Mouse (Mus musculus): ENCODE data around the gene Kcnj12.

Kcnj12 gene

GRCm38 (mm10) chr11:61022550-61023391 lies at the start of gene Kcnj12:
Gene Kcnj12 (plus strand): TSS chr11:61022564.
- DNase-seq (ENCODE audit: low read depth, low spot score) = peak; percentile 37

DNA sequence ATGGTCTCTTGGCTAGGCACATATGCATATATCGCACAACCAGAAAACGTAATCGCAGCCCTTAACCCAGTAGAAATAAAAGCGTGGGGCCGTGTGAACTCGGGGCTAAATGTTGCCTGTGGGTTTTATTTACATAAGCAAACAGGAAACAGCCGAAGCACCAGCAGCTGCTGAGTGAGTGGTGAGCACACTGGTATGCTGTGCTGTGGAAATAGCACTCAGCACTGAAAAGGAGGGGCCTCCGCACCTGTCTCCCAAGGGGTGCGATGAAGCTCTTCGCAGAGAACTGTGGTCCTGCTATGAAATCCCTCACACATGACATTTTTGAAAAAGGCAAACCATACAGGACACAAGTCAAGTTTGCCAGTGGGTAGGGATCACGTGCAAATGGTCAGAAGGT lies 47.3 kb upstream of the Kcnj12 start:
- no peak for DNase-seq (ENCODE audit: low read depth, low spot score)

DNA sequence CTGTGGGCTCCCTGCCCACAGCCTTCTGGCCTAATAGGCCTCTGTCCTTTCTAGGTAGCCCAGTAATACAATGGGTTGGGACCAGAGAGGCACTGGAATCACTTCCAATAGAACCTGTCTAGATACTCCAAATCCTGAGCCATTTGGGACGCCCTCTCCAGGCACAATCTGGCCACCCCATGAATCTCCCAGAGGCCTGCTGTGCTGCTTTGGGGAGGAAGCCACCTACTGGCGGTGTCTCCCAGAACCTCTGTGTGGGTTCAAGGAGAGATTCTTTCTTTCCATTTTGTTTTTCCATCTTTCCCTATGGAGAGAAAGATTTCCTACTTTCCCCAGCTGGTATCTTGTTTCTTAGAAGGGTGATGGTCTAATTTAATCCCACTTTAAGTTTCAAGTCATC lies 46.1 kb upstream of the Kcnj12 start:
- peak; percentile 54 for DNase-seq (ENCODE audit: low read depth, low spot score)

- peak; percentile 98 for DNase-seq (ENCODE audit: low read depth, low spot score)
Measured at GRCm38 (mm10) chr11:60976742-60977141, 45.6 kb upstream of the Kcnj12 start.

DNA sequence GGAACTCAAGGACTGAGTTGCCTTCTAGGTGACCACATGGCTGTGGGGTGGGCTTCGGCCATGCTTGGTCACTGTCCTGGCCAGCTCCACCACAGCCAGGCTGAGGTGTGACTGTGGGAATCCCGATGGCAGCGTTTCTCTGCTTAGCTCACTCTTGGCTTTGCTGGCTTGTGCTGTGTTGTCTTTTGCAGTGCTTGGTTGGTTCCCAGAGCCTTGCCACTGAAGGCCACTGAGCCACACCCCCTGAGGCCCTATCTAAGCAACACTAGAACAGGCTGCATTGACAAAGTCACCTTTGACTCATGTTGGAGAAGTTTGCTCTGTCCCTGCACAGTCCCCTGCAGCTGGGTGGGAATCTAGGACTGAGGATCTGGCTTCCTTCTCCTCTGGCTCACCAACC lies 45.2 kb upstream of the Kcnj12 start:
- peak; percentile 75 for DNase-seq (ENCODE audit: low read depth, low spot score)

GRCm38 (mm10) chr11:60978658-60979057 lies 43.7 kb upstream of the Kcnj12 start:
- no peak for DNase-seq (ENCODE audit: low read depth, low spot score)

- DNase-seq (ENCODE audit: low read depth, low spot score) = no peak
Measured at GRCm38 (mm10) chr11:60979788-60980187, 42.6 kb upstream of the Kcnj12 start.

DNA sequence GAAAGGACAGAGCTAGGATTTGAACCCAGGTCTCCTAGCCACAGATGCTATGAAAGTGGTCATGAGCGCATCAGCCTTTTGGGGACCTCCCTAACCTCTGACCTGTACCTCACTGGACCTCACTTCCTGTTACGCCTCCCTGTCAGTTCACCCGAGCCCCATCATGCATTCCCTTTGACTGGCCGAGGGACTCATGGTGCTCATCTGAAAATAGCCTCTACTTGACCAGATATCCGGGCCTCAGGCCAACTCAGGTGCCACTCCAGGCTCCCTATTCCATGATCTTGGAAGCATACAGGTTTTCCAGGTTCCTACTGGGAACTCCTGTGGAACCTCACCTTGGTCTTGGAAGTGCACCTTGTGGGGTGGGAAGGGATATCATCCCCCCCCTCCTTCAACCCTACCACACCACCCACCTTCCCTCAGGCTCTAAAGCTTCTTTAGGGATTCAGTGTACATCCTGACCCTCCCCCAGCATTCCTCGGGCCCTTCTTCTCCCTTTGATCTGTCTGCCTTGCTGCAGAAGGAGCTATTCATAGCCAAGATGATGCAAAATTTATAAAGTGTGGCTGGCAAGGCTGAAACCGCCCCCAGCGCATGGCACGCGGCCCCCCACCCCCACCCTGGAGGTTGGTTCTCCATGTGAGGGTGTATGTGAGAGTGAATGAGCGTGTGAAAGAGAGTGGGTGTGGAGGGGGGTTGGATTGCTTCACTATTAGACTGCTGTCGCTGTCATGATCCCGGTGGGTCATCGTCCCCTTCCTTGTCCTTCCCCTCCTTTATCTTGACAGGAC lies 40.5 kb upstream of the Kcnj12 start:
- no peak for DNase-seq (ENCODE audit: low read depth, low spot score)

DNA sequence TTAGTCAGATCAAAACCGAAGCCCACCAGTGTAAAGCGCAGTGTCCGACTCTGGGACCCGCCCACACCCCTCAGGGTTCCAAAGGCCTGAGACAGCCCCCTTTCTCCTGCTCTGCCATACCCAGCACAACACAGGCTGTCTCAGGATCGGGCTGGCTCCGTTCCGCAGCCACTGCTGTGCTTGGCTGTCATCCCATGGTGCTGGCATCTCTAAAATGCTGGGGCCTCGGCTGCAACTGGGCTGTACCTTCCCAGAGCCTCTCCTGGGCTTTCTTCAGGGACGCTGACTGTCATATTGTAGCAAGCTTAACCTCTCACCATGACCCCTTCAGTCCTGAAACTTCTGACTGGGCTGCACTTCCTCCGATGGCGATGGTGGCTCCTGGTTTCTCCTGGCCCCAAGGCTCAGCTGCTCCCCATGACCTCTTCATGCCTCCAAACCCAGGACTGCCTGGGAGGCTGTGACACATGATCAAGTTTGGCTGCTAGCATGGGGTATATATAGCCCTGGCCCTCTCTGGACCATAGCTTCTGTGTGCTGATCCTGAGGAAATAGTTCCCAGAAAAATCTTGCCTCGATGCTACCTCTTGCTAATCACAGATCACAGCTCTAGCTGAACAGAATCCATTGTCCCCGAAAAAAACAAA lies 37.3 kb upstream of the Kcnj12 start:
- DNase-seq (ENCODE audit: low read depth, low spot score) = peak; percentile 37

- DNase-seq (ENCODE audit: low read depth, low spot score) = no peak
Measured at GRCm38 (mm10) chr11:60990428-60990827, 31.9 kb upstream of the Kcnj12 start.

GRCm38 (mm10) chr11:61002736-61003135 lies 19.6 kb upstream of the Kcnj12 start:
- DNase-seq (ENCODE audit: low read depth, low spot score) = no peak

- DNase-seq (ENCODE audit: low read depth, low spot score) = peak; percentile 85
Measured at GRCm38 (mm10) chr11:61004046-61004445, 18.3 kb upstream of the Kcnj12 start.

- DNase-seq (ENCODE audit: low read depth, low spot score) = peak; percentile 76
Measured at GRCm38 (mm10) chr11:61004781-61005180, 17.6 kb upstream of the Kcnj12 start.

- peak; percentile 19 for DNase-seq (ENCODE audit: low read depth, low spot score)
Measured at GRCm38 (mm10) chr11:61005345-61005744, 17.0 kb upstream of the Kcnj12 start.

GRCm38 (mm10) chr11:61011736-61012294 lies 10.5 kb upstream of the Kcnj12 start:
- no peak for DNase-seq (ENCODE audit: low read depth, low spot score)

DNA sequence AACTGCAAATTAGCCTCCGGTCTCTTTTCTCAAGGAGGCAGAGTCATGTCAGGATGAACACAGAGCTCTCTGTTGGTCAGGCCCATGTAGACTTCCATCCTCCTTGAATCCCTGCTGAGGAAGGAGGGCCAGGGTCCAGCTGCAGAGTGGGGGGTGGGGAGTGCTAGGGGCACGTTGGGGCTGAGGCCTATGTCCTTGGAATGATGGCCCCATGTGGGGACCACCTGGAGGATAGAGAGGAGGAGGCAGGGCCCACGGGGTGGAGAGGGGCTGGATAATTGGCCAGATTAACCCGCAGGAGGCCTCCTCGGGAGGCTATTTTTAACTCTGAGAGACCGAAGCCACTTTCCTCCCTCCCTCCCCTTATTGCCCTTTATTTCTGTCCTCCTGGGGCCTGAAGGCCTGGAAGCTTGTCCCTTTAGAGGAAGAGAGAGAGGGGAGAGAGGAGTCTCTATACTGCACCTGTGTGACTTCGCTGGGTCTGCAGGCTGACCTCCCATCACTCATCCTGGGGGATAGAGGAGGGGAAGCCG lies 5.4 kb upstream of the Kcnj12 start:
- no peak for DNase-seq (ENCODE audit: low read depth, low spot score)

DNA sequence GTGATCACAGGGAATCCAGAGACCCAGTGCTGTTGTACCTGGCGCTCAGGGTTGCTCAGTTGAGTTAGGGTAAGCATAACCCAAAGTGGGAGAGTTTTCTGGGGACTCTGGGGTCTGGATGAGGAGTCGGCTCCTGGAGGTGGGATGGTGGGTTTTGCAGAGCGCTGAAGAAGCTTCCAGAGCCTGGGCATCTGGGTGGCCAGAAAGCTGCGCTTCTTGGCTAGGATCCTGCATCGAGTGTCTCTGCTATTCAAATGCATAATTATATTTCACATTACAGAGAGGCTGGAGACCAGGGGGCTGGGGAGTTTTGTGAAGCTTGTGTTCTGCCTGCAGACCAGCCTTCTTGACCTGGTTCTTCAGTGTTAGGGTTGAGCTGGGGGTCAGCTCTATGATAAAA lies 1.2 kb upstream of the Kcnj12 start:
- no peak for DNase-seq (ENCODE audit: low read depth, low spot score)

GRCm38 (mm10) chr11:61021676-61022549 lies 451 bp upstream of the Kcnj12 start:
- DNase-seq (ENCODE audit: low read depth, low spot score) = peak; percentile 51

DNA sequence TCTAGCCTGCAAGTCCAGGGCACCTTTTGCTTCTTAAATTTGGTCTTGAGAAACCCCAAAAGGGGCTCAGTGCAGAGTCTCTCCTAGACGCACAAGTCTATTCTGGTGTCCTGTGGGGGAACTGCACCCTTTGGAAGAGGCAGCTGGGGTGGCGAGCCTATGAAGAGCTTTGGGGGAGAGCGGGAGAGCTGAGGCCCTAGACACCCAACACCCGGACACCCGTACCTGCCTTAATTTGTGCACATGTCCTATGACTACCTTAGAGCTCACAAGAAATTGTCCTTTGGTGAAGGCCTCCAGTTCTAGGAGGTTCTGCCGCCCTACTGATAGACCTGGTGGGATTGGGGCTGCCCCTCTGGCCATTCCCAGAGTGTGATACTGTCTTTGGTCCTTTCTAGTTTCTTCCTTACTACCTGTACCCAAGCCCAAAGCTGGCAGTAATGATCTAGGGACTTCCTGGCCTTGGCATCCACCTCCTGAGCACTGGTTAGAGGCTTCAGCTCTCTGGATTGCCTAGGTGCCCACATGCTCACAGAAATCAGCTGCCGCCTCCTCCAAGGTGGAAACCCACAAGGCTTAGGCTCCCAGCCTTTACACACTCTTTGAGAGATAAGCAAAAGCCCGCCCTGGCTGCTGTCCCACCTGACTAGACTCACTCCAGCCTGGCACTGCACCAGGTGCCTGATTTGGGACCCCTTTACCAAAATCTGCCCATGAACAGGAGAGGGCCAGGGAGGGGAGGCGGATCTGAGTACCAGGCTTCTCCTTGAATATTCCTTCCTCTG lies 1.2 kb downstream of the Kcnj12 start:
- DNase-seq (ENCODE audit: low read depth, low spot score) = no peak

DNA sequence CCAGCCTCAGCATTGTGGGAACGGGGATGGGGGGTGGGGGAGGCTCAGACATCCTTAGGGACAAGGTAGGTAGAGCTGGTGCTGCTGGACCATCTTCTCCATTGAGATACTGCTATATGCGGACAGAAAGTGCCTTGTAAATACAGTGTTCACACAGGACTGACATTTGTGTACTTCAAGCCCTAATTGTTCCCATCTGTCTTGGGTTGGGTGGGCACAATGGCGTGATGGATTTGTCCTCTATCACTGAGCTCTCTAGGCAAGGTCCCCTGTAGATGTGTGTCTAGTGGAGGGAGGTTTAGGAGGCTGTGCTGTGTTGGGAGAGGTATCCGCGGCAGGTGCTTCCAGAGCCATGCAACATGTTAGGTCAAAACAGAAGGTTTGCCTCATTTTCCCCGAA lies 2.0 kb downstream of the Kcnj12 start:
- no peak for DNase-seq (ENCODE audit: low read depth, low spot score)
